ENCODE assay signal across 8 mouse cellular contexts in the genomic region with DNA sequence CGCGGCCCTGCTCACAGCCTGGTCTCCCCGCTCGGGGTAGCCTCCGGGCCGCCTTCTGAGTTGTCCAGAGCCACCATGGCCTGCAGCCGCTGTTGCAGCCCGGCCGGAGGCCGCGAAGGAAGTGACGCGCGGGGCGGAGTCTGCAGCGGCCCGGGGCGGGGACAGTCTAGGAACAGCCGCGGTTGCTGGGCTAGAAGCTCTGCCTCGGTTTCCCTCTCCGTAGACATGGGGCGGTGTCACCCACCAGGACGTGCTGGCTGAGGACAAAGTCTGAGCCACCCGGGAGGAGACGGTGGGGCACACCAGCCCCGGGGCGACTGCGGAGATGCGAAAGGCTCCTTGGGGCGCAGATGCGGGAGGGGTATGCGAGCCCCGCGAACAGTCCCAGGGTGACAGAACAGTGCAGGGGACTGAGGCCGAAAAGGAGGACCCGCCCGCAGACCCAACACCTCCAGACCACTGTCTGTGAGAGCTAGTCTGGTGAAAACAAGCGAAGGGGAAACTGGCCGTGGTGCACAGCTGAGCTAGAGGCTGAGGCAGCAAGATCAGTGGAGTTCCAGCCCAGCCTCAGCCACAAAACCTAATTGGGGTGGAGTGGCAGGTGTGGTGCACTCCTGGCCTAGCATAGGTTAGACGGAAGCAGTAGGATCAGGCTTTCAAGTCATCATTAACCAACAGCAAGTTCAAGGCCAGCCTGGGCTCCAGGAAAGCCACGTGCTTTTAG. TPM values are rescaled to one million over a fixed set of nuclear protein-coding genes. Genes with fewer than 3 reads are reported as not detected.
DNase-seq lines count a peak whose midpoint lies in the region; ATAC-seq and TF ChIP-seq lines count a peak whose summit lies in the region.

A gene (plus strand): TSS at position 164 of the 724 bp plus-strand sequence.

- peak within 1 kb of the TSS; percentile 80 for H3K4me3 ChIP-seq in hindbrain, postnatal 0 days (ENCODE audit: low read length)
- H3K4me3 ChIP-seq in left cerebral cortex, adult 2 months = peak within 1 kb of the TSS; percentile 61
- H3K4me3 ChIP-seq in macrophage (ENCODE audit: inconsistent target) = peak within 1 kb of the TSS; percentile 67

- peak within 1 kb of the TSS; percentile 78 for H3K27ac ChIP-seq in hindbrain, postnatal 0 days
- H3K27ac ChIP-seq in left cerebral cortex, adult 2 months = peak within 1 kb of the TSS; percentile 96
- H3K27ac ChIP-seq in macrophage = peak within 1 kb of the TSS; percentile 53

- H3K9ac ChIP-seq in hindbrain, postnatal 0 days (replicated peaks; ENCODE audit: low read length) = peak within 1 kb of the TSS; percentile 92

- peak within 1 kb of the TSS; percentile 97 for H3K4me2 ChIP-seq in hindbrain, postnatal 0 days (ENCODE audit: low read depth, low read length)

- TF ChIP-seq CTCF in hindbrain, postnatal 0 days (IDR thresholded peaks at IDR 0.05; ENCODE audit: low read depth) = no peak
- TF ChIP-seq CTCF in left cerebral cortex, adult 2 months (IDR thresholded peaks at IDR 0.05) = no peak

- H3K27me3 ChIP-seq in hindbrain, postnatal 0 days (ENCODE audit: insufficient read depth, low read length) = peaks cover 39% of the 10 kb centered on the region

- H3K79me2 ChIP-seq in macrophage (ENCODE audit: inconsistent target) = peaks cover 17% of the 10 kb centered on the region; the same call in 1 of the 2 replicates

- ATAC-seq in common myeloid progenitor, adult 5-6 weeks (replicated peaks; ENCODE audit: low read depth, poor library complexity, severe bottlenecking) = peak; percentile 50
- peak; percentile 78 for ATAC-seq in hindbrain, postnatal 0 days

- 2% methylated on average over 42 of the region's 42 CpGs for WGBS in hindbrain, postnatal 0 days
- WGBS in macrophage (ENCODE audit: missing documents) = 3% methylated on average over 40 of the region's 42 CpGs

- no peaks in the 10 kb centered on the region for H3K36me3 ChIP-seq in hindbrain, postnatal 0 days (ENCODE audit: insufficient read depth, low read length)
- peaks cover 4% of the 10 kb centered on the region; the same call in 1 of the 2 replicates for H3K36me3 ChIP-seq in macrophage (ENCODE audit: inconsistent target)

- DNase-seq in ZHBTc4 (ENCODE audit: low read depth, low spot score) = peak; percentile 75
- DNase-seq in gastrocnemius, adult 8-10 months (ENCODE audit: low spot score in 2 of 2) = peak; percentile 76 to 77
- peak; percentile 88 for DNase-seq in hindbrain, postnatal 0 days (ENCODE audit: low spot score)
- DNase-seq in left cerebral cortex, adult 2 months (ENCODE audit: extremely low spot score in 1 of 2, low spot score in 2 of 2) = peak; percentile 85 to 89
- peak; percentile 87 for DNase-seq in right cerebral cortex, adult 18-20 months
- peak; percentile 85 for DNase-seq in urinary bladder, adult 2 months (ENCODE audit: low spot score)

- H3K9me3 ChIP-seq in hindbrain, postnatal 0 days (ENCODE audit: low read length) = no peaks in the 10 kb centered on the region

- intact Hi-C loops in left cerebral cortex, adult 2 months (cut with DNase I) = no loop called here

- H3K4me1 ChIP-seq in hindbrain, postnatal 0 days (ENCODE audit: insufficient read depth, low read length) = peaks cover 24% of the 10 kb centered on the region

RNA-seq across cellular contexts. Expression of the gene that starts here (rescaled TPM):
- 0.73 TPM in 1 of 2 replicates, not detected in the other for total RNA-seq in common myeloid progenitor, adult 5-6 weeks (2017)
- total RNA-seq in gastrocnemius, adult 8-10 months (2022) = under 1 TPM; 0.13 to 0.36 (median 0.22) TPM
- total RNA-seq in hindbrain, postnatal 0 days (2014; rRNA removed) = 7.7 and 9.4 TPM in 2 replicates
- polyA plus RNA-seq in hindbrain, postnatal 0 days (2015; fragmentation: Nextera tagmentation; extraction: Ambion mirVana) = 3.4 and 3.9 TPM in 2 replicates
- total RNA-seq in left cerebral cortex, adult 2 months (2021) = 1 to 10 TPM; 6.6 to 9.1 TPM
- 1 to 10 TPM in 18 of 26 experiments, under 1 TPM in 8; 0.40 to 4.9 (median 1.8) TPM for total RNA-seq in macrophage (2018; cell fraction: chromatin; rRNA removed)
- 1 to 10 TPM in 3 of 26 experiments, under 1 TPM in 23; 0.28 to 1.1 (median 0.59) TPM for total RNA-seq in macrophage (2018; cell fraction: cytosol; rRNA removed)
- total RNA-seq in macrophage (2018; cell fraction: nucleus; rRNA removed) = 1 to 10 TPM in 20 of 26 experiments, under 1 TPM in 6; 0.36 to 5.2 (median 1.9) TPM
- 0.27 to 0.89 TPM (median 0.30 TPM) in 3 replicates for polyA plus RNA-seq in macrophage (2018)
- 5.5 and 5.7 TPM in 2 replicates for polyA plus RNA-seq in urinary bladder, adult 2 months (2012; rRNA removed)

Comparison
In these comparisons a context has a peak if more than half of its experiments do, and no peak if none do; other contexts are left out.
1. Peak in every context shown above with its lines: DNase-seq, ATAC-seq, H3K4me3 ChIP-seq and H3K27ac ChIP-seq.
2. Peak in ATAC-seq in common myeloid progenitor, adult 5-6 weeks; RNA of the gene not detected or under 1 TPM.
3. Peak in DNase-seq in gastrocnemius, adult 8-10 months; RNA of the gene not detected or under 1 TPM.